ENCODE assay signal across 8 mouse cellular contexts in the genomic region with DNA sequence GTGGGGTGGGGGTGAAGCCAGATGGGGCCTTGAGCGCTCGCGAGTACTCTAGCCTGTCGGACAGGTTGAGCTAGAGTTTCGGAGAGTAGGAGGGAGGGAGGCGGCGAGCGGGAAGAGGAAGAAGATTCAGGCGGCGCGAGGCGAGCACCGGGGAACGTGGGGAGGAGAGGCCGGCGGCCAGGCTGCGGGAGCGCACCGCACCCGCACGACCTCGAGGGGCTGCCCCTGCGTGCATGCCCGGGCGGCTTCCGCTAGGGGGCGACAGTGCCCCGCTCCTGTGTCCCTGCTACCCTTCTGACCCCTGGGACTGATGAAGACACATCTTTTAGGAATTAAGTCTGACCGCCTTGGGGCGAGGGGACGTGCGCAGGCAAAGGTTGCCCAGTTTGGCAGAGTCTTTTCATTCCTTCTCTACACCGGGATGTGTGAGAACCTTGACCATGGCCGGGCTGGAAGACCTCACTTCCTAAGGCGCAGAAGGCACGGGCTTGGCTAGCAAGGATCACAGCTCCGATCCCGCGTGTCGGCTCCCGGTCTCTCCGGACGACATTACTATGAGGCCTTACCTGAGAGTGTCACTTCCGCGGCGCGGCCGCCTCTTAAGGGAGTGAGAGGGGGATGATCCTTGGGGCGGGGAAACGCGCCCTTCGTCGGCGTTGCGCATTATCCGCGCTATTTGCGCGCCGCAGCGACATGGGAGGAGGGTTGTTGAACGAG. TPM values are rescaled to one million over a fixed set of nuclear protein-coding genes. Genes with fewer than 3 reads are reported as not detected.
DNase-seq lines count a peak whose midpoint lies in the region; ATAC-seq lines count a peak whose summit lies in the region.

No protein-coding gene starts in this region.

- H3K36me3 ChIP-seq in embryonic facial prominence, embryonic 12.5 days: no peaks in the 10 kb centered on the region
- H3K36me3 ChIP-seq in heart, embryonic 16.5 days (ENCODE audit: control insufficient read depth, insufficient read depth): no peaks in the 10 kb centered on the region

- 0 out of 2 replicates have a peak, but pooled peaks have one; percentile 50 for ATAC-seq in embryonic facial prominence, embryonic 12.5 days (ENCODE audit: insufficient number of reproducible peaks, insufficient read depth, low FRiP score, low TSS enrichment)
- ATAC-seq in heart, embryonic 16.5 days (replicated peaks; ENCODE audit: extremely low read depth, insufficient read depth, low FRiP score): peak; percentile 59
- ATAC-seq in activated CD4-positive, CD25-positive, alpha-beta regulatory T cell, adult 4 months: no peak

- peaks cover 56% of the 10 kb centered on the region for H3K4me1 ChIP-seq in embryonic facial prominence, embryonic 12.5 days
- H3K4me1 ChIP-seq in heart, embryonic 16.5 days (ENCODE audit: control insufficient read depth, insufficient read depth, low read length): peaks cover 17% of the 10 kb centered on the region; the same call in 1 of the 2 replicates

- peak overlapping the region; percentile 61 for H3K9ac ChIP-seq in embryonic facial prominence, embryonic 12.5 days
- H3K9ac ChIP-seq in heart, embryonic 16.5 days (ENCODE audit: low read length): no peak overlapping the region

- H3K9me3 ChIP-seq in embryonic facial prominence, embryonic 12.5 days: no peaks in the 10 kb centered on the region
- no peaks in the 10 kb centered on the region for H3K9me3 ChIP-seq in heart, embryonic 16.5 days (replicated peaks; ENCODE audit: control insufficient read depth, low read length)

- peak overlapping the region; percentile 52 for H3K4me3 ChIP-seq in embryonic facial prominence, embryonic 12.5 days
- H3K4me3 ChIP-seq in heart, embryonic 16.5 days (ENCODE audit: low read length): peak overlapping the region; percentile 43

- H3K27me3 ChIP-seq in embryonic facial prominence, embryonic 12.5 days: peaks cover 82% of the 10 kb centered on the region
- H3K27me3 ChIP-seq in heart, embryonic 16.5 days (ENCODE audit: control insufficient read depth, insufficient read depth, low read length): peaks cover 95% of the 10 kb centered on the region

- peak overlapping the region; percentile 66 for H3K4me2 ChIP-seq in embryonic facial prominence, embryonic 12.5 days (replicated peaks)
- H3K4me2 ChIP-seq in heart, embryonic 16.5 days (ENCODE audit: low read depth, low read length): peak overlapping the region; percentile 62; the same call in 1 of the 2 replicates

- WGBS in embryonic facial prominence, embryonic 12.5 days: under 1% methylated on average over 60 of the region's 62 CpGs
- 1% methylated on average over 52 of the region's 62 CpGs for WGBS in heart, embryonic 16.5 days

- peak; percentile 93 for DNase-seq in ES-CJ7 (ENCODE audit: low read depth, low spot score)
- peak; percentile 65 to 68 for DNase-seq in adrenal gland, adult 18-20 months (ENCODE audit: low spot score in 2 of 2)
- peak; percentile 77 for DNase-seq in kidney, postnatal 10 days
- peak; percentile 63 to 70 for DNase-seq in lung, postnatal 4 days
- DNase-seq in spleen, adult 12 weeks (ENCODE audit: low spot score): peak; percentile 6

- H3K27ac ChIP-seq in embryonic facial prominence, embryonic 12.5 days: no peak overlapping the region; the same call in 1 of the 2 replicates
- H3K27ac ChIP-seq in heart, embryonic 16.5 days (ENCODE audit: low read length): no peak overlapping the region

RNA-seq across cellular contexts. Expression of a gene that starts 1.1 kb away (rescaled TPM):
- not detected for total RNA-seq in adrenal gland, adult 18-20 months (2021)
- polyA plus RNA-seq in embryonic facial prominence, embryonic 12.5 days (2016; fragmentation: Nextera tagmentation; extraction: Ambion mirVana): 15.4 and 16.0 TPM in 2 replicates
- 0.15 and 0.22 TPM in 2 replicates for polyA plus RNA-seq in heart, embryonic 16.5 days (2015; fragmentation: Nextera tagmentation; extraction: Ambion mirVana)
- not detected for polyA plus RNA-seq in activated CD4-positive, CD25-positive, alpha-beta regulatory T cell, adult 4 months (2017; shearing (Covaris generic))

Comparison
In these comparisons a context has a peak if more than half of its experiments do, and no peak if none do; other contexts are left out.
1. DNase-seq: peak in every context shown above with its lines; median percentile 93 in ES-CJ7; 77 in kidney, postnatal 10 days; 66 in adrenal gland, adult 18-20 months; 66 in lung, postnatal 4 days; 6 in spleen, adult 12 weeks.
2. RNA of a gene that starts 1.1 kb away (polyA plus RNA-seq): 15.4 to 16.0 TPM in embryonic facial prominence, embryonic 12.5 days; 0.15 to 0.22 TPM in heart, embryonic 16.5 days and not detected in activated CD4-positive, CD25-positive, alpha-beta regulatory T cell, adult 4 months; every median in the first group is over 10 times any median in the second.